Mouse (Mus musculus): ENCODE results near the gene Slc25a33.

The Slc25a33 gene

GRCm38 (mm10) chr4:149696189-149696971, 77.7 kb downstream of the Slc25a33 start:
- in situ Hi-C loops (cut with MboI): no loop called here

Data from mature B cell (primary cell).